ENCODE assay signal across 14 mouse cellular contexts in genomic region chr13:39924366-39924765, GRCm38 (mm10).
"Had no signal": no experiment of that assay in that cellular context is flagged by ENCODE, and none has a peak within 500 bp of the region (broad histone marks: within the 10 kb centered on the region; RNA-seq: fewer than 3 reads in every experiment).

No protein-coding gene starts in this region.

- DNase-seq: cerebellum, postnatal 10 days; cerebellum, postnatal 14 days; cerebellum, postnatal 25 days; cerebellum, postnatal 36 days; embryo, embryonic 11 days; forebrain, postnatal 0 days; gastrocnemius, adult 2 months; gastrocnemius, postnatal 10 days; gastrocnemius, postnatal 14 days; gastrocnemius, postnatal 25 days; gastrocnemius, postnatal 36 days; heart, adult 11 months; heart, adult 18-20 months; heart, adult 2 months had no signal
